Mouse (Mus musculus): Measurements from ENCODE around the gene Ip6k2. TPM values are rescaled to one million over a fixed set of nuclear protein-coding genes. Genes with fewer than 3 reads are reported as not detected.

Gene Ip6k2
- polyA plus RNA-seq, 1 experiment from 2014 or later = 320 TPM

- Histone ChIP-seq H3K9ac (replicated peaks; ENCODE audit: low read depth, low read length) (no peak overlapping the region), H3K36me3 (ENCODE audit: control insufficient read depth, insufficient read depth, low read length) (peaks cover 39% of the 10 kb centered on the region)
- no peak for ATAC-seq (ENCODE audit: low read depth)
These were observed 22.8 kb downstream of the Ip6k2 start for GRCm38 (mm10) chr9:108806379-108806778.

GRCm38 (mm10) chr9:108806831-108807230 lies 23.2 kb downstream of the Ip6k2 start:
- no peak for ATAC-seq (ENCODE audit: low read depth)
- H3K27ac ChIP-seq (ENCODE audit: low read depth, low read length) = no peak overlapping the region
- H3K27me3 ChIP-seq (ENCODE audit: control insufficient read depth, insufficient read depth, low read length) = no peaks in the 10 kb centered on the region
- H3K4me3 ChIP-seq (ENCODE audit: low read depth, low read length) = no peak overlapping the region
- H3K36me3 ChIP-seq (ENCODE audit: control insufficient read depth, insufficient read depth, low read length) = peaks cover 36% of the 10 kb centered on the region
- H3K4me1 ChIP-seq (ENCODE audit: control insufficient read depth, insufficient read depth, low read length) = no peaks in the 10 kb centered on the region; the same call in 1 of the 2 replicates
- WGBS = 100% methylated on average over 1 of the region's 1 CpGs
- H3K4me2 ChIP-seq (ENCODE audit: low read depth, low read length) = no peak overlapping the region
- H3K9me3 ChIP-seq (ENCODE audit: control insufficient read depth, low read length) = no peaks in the 10 kb centered on the region
- no peak overlapping the region for H3K9ac ChIP-seq (replicated peaks; ENCODE audit: low read depth, low read length)

More at GRCm38 (mm10) chr9:108806379-108806778, 22.8 kb downstream of the Ip6k2 start:
- Histone ChIP-seq H3K4me1 (ENCODE audit: control insufficient read depth, insufficient read depth, low read length) (no peaks in the 10 kb centered on the region; the same call in 1 of the 2 replicates), H3K4me3 (ENCODE audit: low read depth, low read length) (no peak overlapping the region), H3K27ac (ENCODE audit: low read depth, low read length) (no peak overlapping the region), H3K9me3 (ENCODE audit: control insufficient read depth, low read length) (no peaks in the 10 kb centered on the region), H3K27me3 (ENCODE audit: control insufficient read depth, insufficient read depth, low read length) (no peaks in the 10 kb centered on the region), H3K4me2 (ENCODE audit: low read depth, low read length) (no peak overlapping the region)

- Histone ChIP-seq H3K27me3 (ENCODE audit: control insufficient read depth, insufficient read depth, low read length) (no peaks in the 10 kb centered on the region), H3K4me3 (ENCODE audit: low read depth, low read length) (0 out of 2 replicates have a peak overlapping the region, but pooled peaks have one; percentile 78), H3K4me1 (ENCODE audit: control insufficient read depth, insufficient read depth, low read length) (no peaks in the 10 kb centered on the region; the same call in 1 of the 2 replicates), H3K9ac (replicated peaks; ENCODE audit: low read depth, low read length) (no peak overlapping the region), H3K36me3 (ENCODE audit: control insufficient read depth, insufficient read depth, low read length) (peaks cover 37% of the 10 kb centered on the region), H3K27ac (ENCODE audit: low read depth, low read length) (no peak overlapping the region), H3K9me3 (ENCODE audit: control insufficient read depth, low read length) (no peaks in the 10 kb centered on the region), H3K4me2 (ENCODE audit: low read depth, low read length) (no peak overlapping the region)
- WGBS = 78% methylated on average over 5 of the region's 5 CpGs
- ATAC-seq (ENCODE audit: low read depth) = peak; percentile 25; the same call in 1 of the 2 replicates
These were observed 24.1 kb downstream of the Ip6k2 start for GRCm38 (mm10) chr9:108807674-108808073.

- Histone ChIP-seq H3K9me3 (ENCODE audit: control insufficient read depth, low read length) (no peaks in the 10 kb centered on the region), H3K27me3 (ENCODE audit: control insufficient read depth, insufficient read depth, low read length) (no peaks in the 10 kb centered on the region), H3K4me2 (ENCODE audit: low read depth, low read length) (peak within 1 kb of the TSS; percentile 64), H3K36me3 (ENCODE audit: control insufficient read depth, insufficient read depth, low read length) (peaks cover 40% of the 10 kb centered on the region), H3K4me1 (ENCODE audit: control insufficient read depth, insufficient read depth, low read length) (no peaks in the 10 kb centered on the region; the same call in 1 of the 2 replicates), H3K27ac (ENCODE audit: low read depth, low read length) (peak within 1 kb of the TSS; percentile 49; the same call in 1 of the 2 replicates), H3K4me3 (ENCODE audit: low read depth, low read length) (peak within 1 kb of the TSS; percentile 78), H3K9ac (replicated peaks; ENCODE audit: low read depth, low read length) (peak within 1 kb of the TSS; percentile 80)
- peak; percentile 88 for ATAC-seq (ENCODE audit: low read depth)
- under 1% methylated on average over 61 of the region's 62 CpGs for WGBS
These were observed 24.6 kb downstream of the Ip6k2 start, which contains the start of gene Nckipsd for GRCm38 (mm10) chr9:108808163-108808665. Gene Nckipsd, plus strand, starts transcription at chr9:108808368.

DNA sequence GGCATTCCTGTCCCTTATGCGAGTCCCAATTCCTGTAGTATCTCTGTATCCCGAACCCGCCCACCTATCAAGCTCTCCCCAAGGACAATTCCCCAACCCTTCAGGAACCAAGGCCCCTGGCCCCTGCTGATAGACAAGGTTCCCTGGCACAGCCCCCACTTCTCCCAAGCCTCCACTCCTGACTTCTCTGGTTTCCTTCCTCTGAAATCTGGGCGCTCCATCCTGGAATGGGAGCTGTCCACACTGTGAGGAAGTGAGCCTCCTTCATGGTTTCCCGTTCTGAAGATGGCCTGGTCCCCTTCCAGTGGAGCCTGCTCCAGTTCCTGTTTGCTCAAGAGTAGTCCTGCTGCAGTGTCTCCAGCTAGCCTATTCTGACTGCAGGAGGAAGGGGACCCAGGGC lies 25.6 kb downstream of the Ip6k2 start:
- 67% methylated on average over 5 of the region's 5 CpGs for WGBS
- ATAC-seq (ENCODE audit: low read depth) = no peak
- H3K9me3 ChIP-seq (ENCODE audit: control insufficient read depth, low read length) = no peaks in the 10 kb centered on the region
- H3K4me1 ChIP-seq (ENCODE audit: control insufficient read depth, insufficient read depth, low read length) = no peaks in the 10 kb centered on the region; the same call in 1 of the 2 replicates
- peak overlapping the region; percentile 78 for H3K4me3 ChIP-seq (ENCODE audit: low read depth, low read length)
- H3K9ac ChIP-seq (replicated peaks; ENCODE audit: low read depth, low read length) = peak overlapping the region; percentile 80
- peaks cover 41% of the 10 kb centered on the region for H3K36me3 ChIP-seq (ENCODE audit: control insufficient read depth, insufficient read depth, low read length)
- no peaks in the 10 kb centered on the region for H3K27me3 ChIP-seq (ENCODE audit: control insufficient read depth, insufficient read depth, low read length)
- no peak overlapping the region for H3K27ac ChIP-seq (ENCODE audit: low read depth, low read length)
- peak overlapping the region; percentile 64 for H3K4me2 ChIP-seq (ENCODE audit: low read depth, low read length)

- Histone ChIP-seq H3K9me3 (ENCODE audit: control insufficient read depth, low read length) (no peaks in the 10 kb centered on the region), H3K4me1 (ENCODE audit: control insufficient read depth, insufficient read depth, low read length) (no peaks in the 10 kb centered on the region; the same call in 1 of the 2 replicates), H3K27ac (ENCODE audit: low read depth, low read length) (no peak overlapping the region), H3K36me3 (ENCODE audit: control insufficient read depth, insufficient read depth, low read length) (peaks cover 41% of the 10 kb centered on the region), H3K4me2 (ENCODE audit: low read depth, low read length) (no peak overlapping the region), H3K27me3 (ENCODE audit: control insufficient read depth, insufficient read depth, low read length) (no peaks in the 10 kb centered on the region), H3K4me3 (ENCODE audit: low read depth, low read length) (no peak overlapping the region), H3K9ac (replicated peaks; ENCODE audit: low read depth, low read length) (no peak overlapping the region)
- WGBS = 90% methylated on average over 6 of the region's 6 CpGs
- no peak for ATAC-seq (ENCODE audit: low read depth)
These were observed 26.1 kb downstream of the Ip6k2 start for GRCm38 (mm10) chr9:108809723-108810122.

- no peak overlapping the region for H3K4me3 ChIP-seq (ENCODE audit: low read depth, low read length)
- no peak overlapping the region for H3K9ac ChIP-seq (replicated peaks; ENCODE audit: low read depth, low read length)
- peaks cover 47% of the 10 kb centered on the region for H3K36me3 ChIP-seq (ENCODE audit: control insufficient read depth, insufficient read depth, low read length)
- H3K9me3 ChIP-seq (ENCODE audit: control insufficient read depth, low read length) = no peaks in the 10 kb centered on the region
- H3K4me2 ChIP-seq (ENCODE audit: low read depth, low read length) = no peak overlapping the region
- no peak for ATAC-seq (ENCODE audit: low read depth)
- no peaks in the 10 kb centered on the region for H3K27me3 ChIP-seq (ENCODE audit: control insufficient read depth, insufficient read depth, low read length)
- WGBS = 81% methylated on average over 5 of the region's 5 CpGs
- no peak overlapping the region for H3K27ac ChIP-seq (ENCODE audit: low read depth, low read length)
- no peaks in the 10 kb centered on the region; the same call in 1 of the 2 replicates for H3K4me1 ChIP-seq (ENCODE audit: control insufficient read depth, insufficient read depth, low read length)
These were observed 26.9 kb downstream of the Ip6k2 start for GRCm38 (mm10) chr9:108810516-108810915.

DNA sequence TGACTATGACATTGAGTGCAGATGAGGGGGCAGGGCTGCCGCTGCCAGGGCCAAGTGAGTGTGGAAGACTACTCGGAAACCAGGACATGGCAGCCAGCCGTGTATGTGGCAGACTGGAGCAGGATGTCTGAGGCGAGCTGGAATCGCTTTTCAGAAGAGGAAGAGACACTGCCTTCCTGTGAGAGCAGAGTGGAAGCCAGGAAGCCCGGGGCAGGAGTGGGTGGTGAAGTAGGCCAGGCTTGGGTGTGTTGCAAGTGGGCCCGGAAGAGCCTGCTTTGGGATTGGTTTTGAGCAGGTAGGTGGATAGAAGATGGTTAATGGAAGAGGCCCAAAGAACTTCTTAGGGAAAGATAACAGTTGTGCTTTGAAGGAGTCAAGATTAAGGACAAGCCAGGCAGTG lies 32.0 kb downstream of the Ip6k2 start:
- Histone ChIP-seq H3K36me3 (ENCODE audit: control insufficient read depth, insufficient read depth, low read length) (peaks cover 53% of the 10 kb centered on the region), H3K4me2 (ENCODE audit: low read depth, low read length) (no peak overlapping the region), H3K9me3 (ENCODE audit: control insufficient read depth, low read length) (no peaks in the 10 kb centered on the region), H3K4me1 (ENCODE audit: control insufficient read depth, insufficient read depth, low read length) (no peaks in the 10 kb centered on the region), H3K27ac (ENCODE audit: low read depth, low read length) (no peak overlapping the region), H3K9ac (replicated peaks; ENCODE audit: low read depth, low read length) (no peak overlapping the region), H3K27me3 (ENCODE audit: control insufficient read depth, insufficient read depth, low read length) (no peaks in the 10 kb centered on the region), H3K4me3 (ENCODE audit: low read depth, low read length) (no peak overlapping the region)
- ATAC-seq (ENCODE audit: low read depth) = no peak
- 94% methylated on average over 7 of the region's 7 CpGs for WGBS

DNA sequence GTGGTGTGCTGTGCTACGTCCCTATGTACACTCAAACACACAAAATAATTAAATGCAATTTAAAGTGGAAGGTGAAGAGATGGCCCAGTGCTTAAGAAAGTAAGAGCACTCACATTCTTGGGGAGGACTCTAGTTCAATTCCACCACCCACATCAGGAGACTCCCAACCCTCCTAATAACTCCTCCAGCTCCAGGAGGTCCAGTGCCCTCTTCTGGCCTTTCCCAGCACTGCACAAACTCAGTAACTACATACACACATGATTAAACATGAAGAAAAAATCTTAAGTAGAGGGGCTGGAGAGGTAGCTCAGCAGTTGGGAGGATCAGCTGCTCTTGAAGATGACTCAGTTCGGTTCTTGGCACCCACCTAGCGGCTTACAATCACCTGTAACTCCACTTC lies 35.9 kb downstream of the Ip6k2 start:
- Histone ChIP-seq H3K9me3 (ENCODE audit: control insufficient read depth, low read length) (no peaks in the 10 kb centered on the region), H3K4me3 (ENCODE audit: low read depth, low read length) (no peak overlapping the region), H3K27me3 (ENCODE audit: control insufficient read depth, insufficient read depth, low read length) (no peaks in the 10 kb centered on the region), H3K27ac (ENCODE audit: low read depth, low read length) (no peak overlapping the region), H3K4me1 (ENCODE audit: control insufficient read depth, insufficient read depth, low read length) (no peaks in the 10 kb centered on the region), H3K36me3 (ENCODE audit: control insufficient read depth, insufficient read depth, low read length) (peaks cover 29% of the 10 kb centered on the region), H3K9ac (replicated peaks; ENCODE audit: low read depth, low read length) (no peak overlapping the region), H3K4me2 (ENCODE audit: low read depth, low read length) (no peak overlapping the region)
- 66% methylated on average over 3 of the region's 3 CpGs for WGBS
- no peak for ATAC-seq (ENCODE audit: low read depth)

All from neural tube, embryonic 14.5 days (tissue).